ENCODE assay signal across 26 mouse cellular contexts in the genomic region with DNA sequence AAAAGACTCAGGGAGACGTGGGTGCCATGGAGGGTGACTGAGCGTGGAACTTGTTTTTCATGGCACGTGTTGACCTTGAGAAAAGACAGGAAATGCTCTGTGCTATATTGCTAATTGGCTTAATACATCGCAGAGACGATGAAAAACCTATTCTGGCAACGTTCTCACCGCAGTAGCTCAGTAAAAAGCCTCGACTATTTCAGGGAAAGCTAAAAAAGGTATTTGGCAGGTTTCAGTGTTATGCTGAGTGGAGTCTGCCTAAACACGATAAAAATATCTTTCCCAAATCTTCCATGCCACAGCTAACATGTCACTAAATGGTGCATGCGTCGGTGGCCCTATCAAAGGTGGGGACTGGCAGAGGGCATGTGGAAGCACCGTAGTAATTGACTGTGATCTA. TPM values are rescaled to one million over a fixed set of nuclear protein-coding genes. Genes with fewer than 3 reads are reported as not detected.
DNase-seq lines count a peak whose midpoint lies in the region; ATAC-seq lines count a peak whose summit lies in the region.
"Had no signal": no experiment of that assay in that cellular context is flagged by ENCODE, and none has a peak within 500 bp of the region (broad histone marks: within the 10 kb centered on the region; RNA-seq: fewer than 3 reads in every experiment).

No protein-coding gene starts in this region.

- H3K27ac ChIP-seq in heart, embryonic 12.5 days (ENCODE audit: poor library complexity, severe bottlenecking) = no peak overlapping the region
- H3K27ac ChIP-seq in midbrain, embryonic 10.5 days (replicated peaks) = 0 out of 2 replicates have a peak overlapping the region, but pooled peaks have one; percentile 39
- H3K27ac ChIP-seq in midbrain, embryonic 16.5 days (ENCODE audit: low read length) = no peak overlapping the region
- H3K27ac ChIP-seq in midbrain, embryonic 15.5 days = 0 out of 2 replicates have a peak overlapping the region, but pooled peaks have one; percentile 20
- H3K27ac ChIP-seq in hindbrain, embryonic 16.5 days (ENCODE audit: low read depth, low read length) = no peak overlapping the region
- H3K27ac ChIP-seq: embryonic facial prominence, embryonic 12.5 days; forebrain, embryonic 12.5 days; hindbrain, embryonic 12.5 days; kidney, postnatal 0 days; limb, embryonic 13.5 days; liver, embryonic 13.5 days had no signal

- no peak overlapping the region for H3K9ac ChIP-seq in heart, embryonic 12.5 days
- no peak overlapping the region for H3K9ac ChIP-seq in midbrain, embryonic 16.5 days (ENCODE audit: low read depth, low read length)
- no peak overlapping the region for H3K9ac ChIP-seq in midbrain, embryonic 15.5 days
- no peak overlapping the region for H3K9ac ChIP-seq in hindbrain, embryonic 16.5 days (ENCODE audit: low read depth, low read length)
- H3K9ac ChIP-seq: embryonic facial prominence, embryonic 12.5 days; forebrain, embryonic 12.5 days; hindbrain, embryonic 12.5 days; limb, embryonic 13.5 days; liver, embryonic 13.5 days had no signal

- H3K4me2 ChIP-seq in heart, embryonic 12.5 days = no peak overlapping the region
- H3K4me2 ChIP-seq in midbrain, embryonic 16.5 days (ENCODE audit: low read length) = no peak overlapping the region
- no peak overlapping the region for H3K4me2 ChIP-seq in midbrain, embryonic 15.5 days
- no peak overlapping the region for H3K4me2 ChIP-seq in hindbrain, embryonic 16.5 days (ENCODE audit: low read length)
- H3K4me2 ChIP-seq: embryonic facial prominence, embryonic 12.5 days; forebrain, embryonic 12.5 days; heart, embryonic 11.5 days; hindbrain, embryonic 12.5 days; limb, embryonic 13.5 days; liver, embryonic 13.5 days had no signal

- WGBS in heart, embryonic 12.5 days = 67% methylated on average over 12 of the region's 12 CpGs
- WGBS in midbrain, embryonic 10.5 days = 83% methylated on average over 12 of the region's 12 CpGs
- 61% methylated on average over 12 of the region's 12 CpGs for WGBS in midbrain, embryonic 16.5 days
- 70% methylated on average over 12 of the region's 12 CpGs for whole genome bisulfite sequencing in midbrain, embryonic 15.5 days
- WGBS in hindbrain, embryonic 16.5 days = 76% methylated on average over 12 of the region's 12 CpGs

- H3K9me3 ChIP-seq in heart, embryonic 12.5 days (replicated peaks) = no peaks in the 10 kb centered on the region
- H3K9me3 ChIP-seq in midbrain, embryonic 10.5 days (replicated peaks) = no peaks in the 10 kb centered on the region
- H3K9me3 ChIP-seq in midbrain, embryonic 16.5 days (replicated peaks; ENCODE audit: control insufficient read depth, low read length, poor library complexity, severe bottlenecking) = no peaks in the 10 kb centered on the region
- no peaks in the 10 kb centered on the region for H3K9me3 ChIP-seq in midbrain, embryonic 15.5 days
- H3K9me3 ChIP-seq in hindbrain, embryonic 16.5 days (ENCODE audit: control insufficient read depth, low read length) = no peaks in the 10 kb centered on the region
- H3K9me3 ChIP-seq: embryonic facial prominence, embryonic 12.5 days; forebrain, embryonic 12.5 days; hindbrain, embryonic 12.5 days; limb, embryonic 13.5 days; liver, embryonic 13.5 days had no signal

- H3K36me3 ChIP-seq in heart, embryonic 12.5 days = no peaks in the 10 kb centered on the region
- H3K36me3 ChIP-seq in midbrain, embryonic 10.5 days = no peaks in the 10 kb centered on the region
- H3K36me3 ChIP-seq in midbrain, embryonic 16.5 days (ENCODE audit: control insufficient read depth, insufficient read depth, low read length) = no peaks in the 10 kb centered on the region
- H3K36me3 ChIP-seq in midbrain, embryonic 15.5 days (replicated peaks) = no peaks in the 10 kb centered on the region
- H3K36me3 ChIP-seq in hindbrain, embryonic 16.5 days (ENCODE audit: control insufficient read depth, insufficient read depth, low read length) = no peaks in the 10 kb centered on the region
- H3K36me3 ChIP-seq: embryonic facial prominence, embryonic 12.5 days; forebrain, embryonic 12.5 days; hindbrain, embryonic 12.5 days; limb, embryonic 13.5 days; liver, embryonic 13.5 days had no signal

- no peak for ATAC-seq in heart, embryonic 12.5 days (ENCODE audit: insufficient number of reproducible peaks, low FRiP score)
- no peak for ATAC-seq in midbrain, embryonic 16.5 days
- no peak for ATAC-seq in midbrain, embryonic 15.5 days (replicated peaks)
- no peak for ATAC-seq in hindbrain, embryonic 16.5 days
- ATAC-seq: CD4-positive, CD25-positive, alpha-beta regulatory T cell, adult 4 months; Patski had no signal

- no peaks in the 10 kb centered on the region for H3K27me3 ChIP-seq in heart, embryonic 12.5 days (replicated peaks)
- no peaks in the 10 kb centered on the region for H3K27me3 ChIP-seq in midbrain, embryonic 10.5 days (ENCODE audit: low read depth, poor library complexity, severe bottlenecking)
- no peaks in the 10 kb centered on the region for H3K27me3 ChIP-seq in midbrain, embryonic 16.5 days (ENCODE audit: control insufficient read depth, insufficient read depth, low read depth, low read length)
- no peaks in the 10 kb centered on the region for H3K27me3 ChIP-seq in midbrain, embryonic 15.5 days (replicated peaks)
- H3K27me3 ChIP-seq in hindbrain, embryonic 16.5 days (replicated peaks; ENCODE audit: control insufficient read depth, insufficient read depth, low read length) = no peaks in the 10 kb centered on the region
- H3K27me3 ChIP-seq: embryonic facial prominence, embryonic 12.5 days; forebrain, embryonic 12.5 days; limb, embryonic 13.5 days; Patski had no signal

- peaks cover 8% of the 10 kb centered on the region; the same call in 1 of the 2 replicates for H3K4me1 ChIP-seq in heart, embryonic 12.5 days (replicated peaks)
- peaks cover 19% of the 10 kb centered on the region for H3K4me1 ChIP-seq in midbrain, embryonic 10.5 days
- H3K4me1 ChIP-seq in midbrain, embryonic 16.5 days (ENCODE audit: control insufficient read depth, insufficient read depth, low read length) = no peaks in the 10 kb centered on the region
- H3K4me1 ChIP-seq in midbrain, embryonic 15.5 days = peaks cover 3% of the 10 kb centered on the region; the same call in 1 of the 2 replicates
- no peaks in the 10 kb centered on the region for H3K4me1 ChIP-seq in hindbrain, embryonic 16.5 days (ENCODE audit: control insufficient read depth, insufficient read depth, low read depth, low read length)
- H3K4me1 ChIP-seq: embryonic facial prominence, embryonic 12.5 days; hindbrain, embryonic 12.5 days; limb, embryonic 13.5 days had no signal

- no peak overlapping the region for H3K4me3 ChIP-seq in heart, embryonic 12.5 days
- H3K4me3 ChIP-seq in midbrain, embryonic 10.5 days = no peak overlapping the region
- no peak overlapping the region for H3K4me3 ChIP-seq in midbrain, embryonic 16.5 days (ENCODE audit: low read depth, low read length)
- H3K4me3 ChIP-seq in midbrain, embryonic 15.5 days = no peak overlapping the region
- no peak overlapping the region for H3K4me3 ChIP-seq in hindbrain, embryonic 16.5 days (ENCODE audit: low read length)
- H3K4me3 ChIP-seq: embryonic facial prominence, embryonic 12.5 days; forebrain, embryonic 12.5 days; hindbrain, embryonic 12.5 days; limb, embryonic 13.5 days; liver, embryonic 13.5 days had no signal

- DNase-seq in heart, adult 11 months = peak; percentile 23
- no peak for DNase-seq in midbrain, embryonic 10.5 days (ENCODE audit: low spot score)
- peak; percentile 36 for DNase-seq in MN1 (ENCODE audit: low spot score)
- DNase-seq: adrenal gland, adult 2 months; cerebellum, adult 11-12 months; cerebellum, postnatal 10 days; gastrocnemius, postnatal 10 days; layer of hippocampus, postnatal 36 days; liver, embryonic 13.5 days; lung, adult 2 months; lung, postnatal 14 days; right cerebral cortex, postnatal 25 days; spleen, adult 18-20 months; thymus, postnatal 36 days had no signal

RNA-seq across cellular contexts. Expression of a gene that starts 8.9 kb away (rescaled TPM):
- polyA plus RNA-seq in heart, embryonic 12.5 days (2016; fragmentation: Nextera tagmentation; extraction: Ambion mirVana) = 9.0 and 9.6 TPM in 2 replicates
- 5.2 and 7.4 TPM in 2 replicates for polyA plus RNA-seq in midbrain, embryonic 10.5 days (2016; fragmentation: Nextera tagmentation; extraction: Ambion mirVana)
- 2.8 and 5.5 TPM in 2 replicates for polyA plus RNA-seq in midbrain, embryonic 16.5 days (2015; fragmentation: Nextera tagmentation; extraction: Ambion mirVana)
- polyA plus RNA-seq in midbrain, embryonic 15.5 days (2015; fragmentation: Nextera tagmentation; extraction: Ambion mirVana) = 4.0 and 4.3 TPM in 2 replicates
- 6.0 and 6.1 TPM in 2 replicates for polyA plus RNA-seq in hindbrain, embryonic 16.5 days (2015; fragmentation: Nextera tagmentation; extraction: Ambion mirVana)

Comparison
In these comparisons a context has a peak if more than half of its experiments do, and no peak if none do; other contexts are left out.
1. H3K27ac ChIP-seq: peak in midbrain, embryonic 10.5 days (single experiment) and midbrain, embryonic 15.5 days (single experiment); none in heart, embryonic 12.5 days (single experiment), midbrain, embryonic 16.5 days (single experiment) and hindbrain, embryonic 16.5 days (single experiment).